Mouse (Mus musculus) embryonic fibroblast, embryonic 13.5 days (primary cell): ENCODE measurements around the gene Rngtt.
"Not testable (repeated sequence)": the region's sequence is repeated elsewhere in the genome, so short reads cannot be mapped to it uniquely, and the experiment has no call there.

Experiments used
- CTCF ChIP-seq: IDR thresholded peaks from 2 replicates; pipeline ENCODE4 v1.5.1; 2011; ENCODE audit warnings: mild to moderate bottlenecking, control low read depth, low read length, moderate library complexity, borderline replicate concordance; ENCODE audit not compliant: insufficient read depth
- POLR2A ChIP-seq: IDR thresholded peaks from 2 replicates; pipeline ENCODE4 v1.6.1; 2011; ENCODE audit warnings: low read depth, mild to moderate bottlenecking, control low read depth, low read length, moderate library complexity

GRCm38 (mm10) chr4:33450356-33450755, 140.2 kb downstream of the Rngtt start:
- TF ChIP-seq CTCF, POLR2A: not testable (repeated sequence)
